Mouse (Mus musculus) testis, adult 2 months (tissue): ENCODE data around the gene Kifap3.

Experiments
- CTCF ChIP-seq: fragments of 200-500 bp; IDR thresholded peaks from 2 replicates; pipeline ENCODE4 v1.5.1; 2012; ENCODE audit warnings: low read depth, mild to moderate bottlenecking, inconsistent platforms, low read length, moderate library complexity; ENCODE audit not compliant: control insufficient read depth, insufficient read depth, insufficient replicate concordance
- POLR2A ChIP-seq: fragments of 200-500 bp; IDR thresholded peaks from 2 replicates; pipeline ENCODE4 v1.6.1; 2012; ENCODE audit warnings: low read depth, mild to moderate bottlenecking, inconsistent platforms, low read length, moderate library complexity; ENCODE audit not compliant: control insufficient read depth

- TF ChIP-seq CTCF (no peak), POLR2A (no peak)
Observed at GRCm38 (mm10) chr1:163964008-163964689, 184.8 kb downstream of the Kifap3 start.
